Mouse (Mus musculus) brain, embryonic 14.5 days (tissue): ENCODE results near the gene Slc39a13.
"Not testable (repeated sequence)": the region's sequence is repeated elsewhere in the genome, so short reads cannot be mapped to it uniquely, and the experiment has no call there.

Experiments
- CTCF ChIP-seq: fragments of 200-500 bp; IDR thresholded peaks from 2 replicates; pipeline ENCODE4 v1.5.1; 2012; ENCODE audit warnings: inconsistent platforms, mild to moderate bottlenecking, moderate library complexity, borderline replicate concordance; ENCODE audit not compliant: insufficient read depth, insufficient read length; ENCODE audit errors: extremely low read depth
- POLR2A ChIP-seq: fragments of 200-500 bp; IDR thresholded peaks from 2 replicates; pipeline ENCODE4 v1.6.1; 2012; ENCODE audit warnings: mild to moderate bottlenecking, inconsistent platforms, borderline replicate concordance; ENCODE audit not compliant: poor library complexity, insufficient read depth, insufficient read length, severe bottlenecking; ENCODE audit errors: extremely low read depth

GRCm38 (mm10) chr2:91045805-91046204, 24.4 kb downstream of the Slc39a13 start:
- TF ChIP-seq POLR2A, CTCF: not testable (repeated sequence)
